Mouse (Mus musculus) left cerebral cortex, postnatal 14 days (tissue): ENCODE measurements around the gene Gpx1. TPM values are rescaled to one million over a fixed set of nuclear protein-coding genes. Genes with fewer than 3 reads are reported as not detected.

Experiments used
- DNase-seq, 2 experiments: peaks; one replicate each; pipeline ENCODE4 v3.0.0; 2021 to 2022; ENCODE audit warnings: low spot score in 2 of 2, mixed read lengths in 1 of 2
- intact Hi-C: fragments of 180-260 bp; cut with DNase I; formaldehyde crosslinking; loops from one replicate; pipeline ENCODE4 v1.15.1; 2025
- total RNA-seq, 2 experiments: library from RNA; stranded (reverse); gene quantifications; 2 replicates each; pipeline ENCODE4 v1.2.3; 2021

The Gpx1 gene
- total RNA-seq, 2 experiments from 2014 or later = 86.5 to 108 TPM

GRCm38 (mm10) chr9:108337848-108338550 lies 704 bp upstream of the Gpx1 start:
- intact Hi-C loops = no loop called here
- no peak for DNase-seq

DNA sequence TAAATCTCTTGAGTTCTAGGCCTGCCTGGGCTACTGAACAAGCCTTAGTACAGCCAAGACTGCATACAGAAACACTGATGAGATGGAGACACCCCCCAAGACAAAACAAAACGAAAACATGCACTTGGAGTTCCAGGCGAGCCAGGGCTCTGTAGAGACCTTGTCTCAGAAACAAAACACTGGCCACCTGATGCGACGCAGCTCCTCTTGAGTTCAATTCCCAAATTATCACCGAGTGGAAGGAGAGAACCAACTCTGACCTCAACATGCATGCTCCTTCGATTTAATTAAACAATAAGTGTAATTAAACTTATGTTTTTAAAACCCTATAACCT lies 185 bp upstream of the Gpx1 start:
- intact Hi-C loops = no loop called here
- DNase-seq = no peak

GRCm38 (mm10) chr9:108339886-108340257 lies 1.2 kb downstream of the Gpx1 start:
- intact Hi-C loops = no loop called here
- DNase-seq = peak in 1 of 2 experiments; percentile 15

GRCm38 (mm10) chr9:108340258-108341138 lies 1.8 kb downstream of the Gpx1 start:
- intact Hi-C loops = no loop called here
- DNase-seq = peak in 1 of 2 experiments; percentile 33

DNA sequence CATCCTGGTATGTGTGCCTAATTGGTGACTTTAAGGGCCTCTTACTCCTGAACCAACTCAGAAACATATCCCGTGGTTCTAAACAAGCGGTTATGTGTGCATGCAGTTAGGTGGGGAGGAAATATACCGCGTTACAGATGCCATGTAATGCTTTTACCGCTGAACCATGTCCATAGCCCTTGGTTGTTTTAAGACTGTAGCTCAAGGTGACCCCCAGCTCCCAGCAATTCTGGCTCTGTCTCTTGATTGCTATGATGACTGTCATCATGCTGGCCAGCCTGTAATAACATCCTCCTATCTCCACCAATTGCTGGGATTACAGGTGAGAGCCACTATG lies 2.4 kb downstream of the Gpx1 start:
- intact Hi-C loops = no loop called here
- DNase-seq = no peak

DNA sequence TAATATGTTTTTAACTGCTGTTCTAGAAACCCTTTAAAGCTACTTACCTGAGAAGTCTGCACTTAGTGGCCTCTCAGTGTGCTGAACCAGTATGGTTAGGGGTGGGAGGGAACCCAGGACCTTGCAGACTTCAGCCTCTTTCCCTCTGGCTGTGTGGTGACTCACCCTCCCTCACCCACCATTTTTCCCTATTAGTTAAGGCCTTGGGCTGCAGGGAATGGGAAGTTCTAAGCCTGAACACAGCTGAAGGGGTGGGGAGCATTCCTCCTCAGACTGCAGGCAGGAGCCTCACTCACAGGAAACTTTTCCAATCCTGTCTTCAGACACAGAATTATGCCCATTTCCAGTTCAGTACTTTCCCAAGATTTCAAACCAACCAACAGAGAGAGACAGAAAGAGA lies 3.1 kb downstream of the Gpx1 start:
- intact Hi-C loops = no loop called here
- DNase-seq = no peak

DNA sequence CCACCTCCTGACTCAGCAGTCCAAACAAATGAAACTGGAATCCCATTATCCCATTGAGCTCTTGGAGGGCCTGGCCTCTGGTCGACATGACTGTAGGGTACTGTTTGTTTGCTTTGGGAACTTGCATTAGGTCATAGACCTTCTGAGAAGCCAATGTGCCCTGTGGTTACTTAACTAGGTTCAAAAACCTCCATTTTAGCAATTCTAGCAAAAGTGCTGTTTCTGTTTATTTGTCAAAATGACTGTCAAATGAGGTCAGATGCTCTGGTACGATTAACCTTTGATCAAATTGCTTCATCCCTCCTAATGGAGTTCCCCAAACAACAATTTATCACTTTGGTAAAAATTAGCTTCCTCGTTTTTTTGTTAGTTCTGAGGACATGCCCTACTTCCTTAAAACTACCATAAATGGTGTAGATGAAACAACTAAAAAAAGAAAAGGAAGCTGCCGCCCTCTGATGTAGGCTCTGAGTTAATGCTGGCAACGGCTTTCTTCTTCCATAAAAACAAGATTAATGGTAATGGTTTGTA lies 3.7 kb downstream of the Gpx1 start:
- peak in 1 of 2 experiments; percentile 37 for DNase-seq
- intact Hi-C loops = no loop called here

- intact Hi-C loops = no loop called here
- DNase-seq = no peak
These were observed 4.6 kb downstream of the Gpx1 start for GRCm38 (mm10) chr9:108343331-108343730.

- DNase-seq = no peak
- intact Hi-C loops = no loop called here
These were observed 5.1 kb downstream of the Gpx1 start for GRCm38 (mm10) chr9:108343835-108344234.

GRCm38 (mm10) chr9:108344471-108344870 lies 5.8 kb downstream of the Gpx1 start:
- no peak for DNase-seq
- intact Hi-C loops = no loop called here

- intact Hi-C loops = loop anchor here (1.0 kb wide), 1 partner anchor 41 kb away; the partner anchor contains the start of genes Rhoa and Tcta
- no peak for DNase-seq
These were observed 8.3 kb downstream of the Gpx1 start for GRCm38 (mm10) chr9:108347024-108347423.

DNA sequence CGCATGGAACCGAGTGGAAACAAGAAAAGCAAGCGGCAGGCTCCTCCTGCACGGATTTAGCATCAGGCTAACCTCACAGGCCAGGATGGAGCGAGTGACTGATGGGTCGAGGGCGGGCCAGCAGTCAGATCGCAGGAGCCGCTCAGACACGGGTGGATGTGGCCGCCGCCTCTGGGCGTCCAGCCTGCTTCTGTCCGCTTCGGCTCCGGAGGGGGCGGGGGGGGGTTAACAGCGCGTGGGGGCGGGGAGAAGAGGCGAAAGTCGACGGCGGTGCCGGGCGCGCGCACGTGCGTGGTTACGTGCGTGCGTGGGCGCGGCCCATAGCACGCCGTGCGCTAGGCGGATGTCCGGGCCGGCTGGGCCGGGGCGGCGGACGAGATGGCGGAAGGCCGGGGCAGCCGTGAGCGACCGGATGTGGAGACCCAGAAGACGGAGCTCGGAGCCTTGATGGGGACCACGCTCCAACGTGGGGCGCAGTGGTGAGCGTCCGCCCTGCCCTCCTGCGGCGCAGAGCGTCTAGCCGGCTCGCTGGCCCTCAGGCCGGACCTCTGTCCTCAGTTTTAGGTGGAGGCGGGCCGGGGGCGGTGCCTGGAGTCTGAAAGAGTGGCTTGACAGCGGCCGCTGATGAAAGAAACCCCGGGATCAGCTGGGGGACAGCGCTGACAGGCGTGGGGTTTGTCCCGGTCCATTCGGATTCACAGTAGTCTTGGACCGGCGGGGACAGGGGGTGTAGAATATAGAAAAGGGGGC lies 9.0 kb downstream of the Gpx1 start, which contains the start of gene Usp4:
TSS of gene Usp4 (plus strand) at position 314 of the 750 bp plus-strand sequence.
- intact Hi-C loops = loop anchor here (1.0 kb wide), 1 partner anchor 41 kb away; the partner anchor contains the start of genes Rhoa and Tcta
- peak; percentile 89 to 90 for DNase-seq

- intact Hi-C loops = no loop called here
- DNase-seq = no peak
These were observed 9.6 kb downstream of the Gpx1 start for GRCm38 (mm10) chr9:108348290-108348680.

GRCm38 (mm10) chr9:108349727-108350126 lies 11.0 kb downstream of the Gpx1 start:
- intact Hi-C loops = no loop called here
- no peak for DNase-seq

DNA sequence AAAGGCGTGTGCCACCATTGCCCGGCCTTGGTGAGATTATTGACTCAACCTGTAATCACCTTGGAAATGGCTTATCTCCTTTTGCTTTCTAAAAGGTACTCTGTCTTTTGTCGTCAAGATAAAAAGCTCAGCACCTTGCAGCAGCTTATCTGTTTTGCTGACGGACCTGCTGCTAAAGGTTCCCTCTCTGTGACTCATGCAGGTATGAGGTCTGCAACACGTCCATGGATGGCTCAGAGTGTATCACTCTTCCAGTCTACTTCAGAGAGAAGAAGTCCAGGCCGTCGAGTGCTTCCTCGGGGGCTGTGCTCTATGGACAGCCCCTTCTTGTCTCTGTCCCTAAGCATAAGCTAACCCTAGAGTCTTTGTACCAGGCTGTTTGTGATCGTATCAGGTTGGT lies 39.5 kb downstream of the Gpx1 start:
- intact Hi-C loops = no loop called here

GRCm38 (mm10) chr9:108378736-108379135 lies 40.0 kb downstream of the Gpx1 start:
- intact Hi-C loops = no loop called here
- DNase-seq = no peak

More for the DNA sequence above, 39.5 kb downstream of the Gpx1 start:
- no peak for DNase-seq

- intact Hi-C loops = no loop called here
- no peak for DNase-seq
These were observed 40.6 kb downstream of the Gpx1 start for GRCm38 (mm10) chr9:108379294-108379693.

DNA sequence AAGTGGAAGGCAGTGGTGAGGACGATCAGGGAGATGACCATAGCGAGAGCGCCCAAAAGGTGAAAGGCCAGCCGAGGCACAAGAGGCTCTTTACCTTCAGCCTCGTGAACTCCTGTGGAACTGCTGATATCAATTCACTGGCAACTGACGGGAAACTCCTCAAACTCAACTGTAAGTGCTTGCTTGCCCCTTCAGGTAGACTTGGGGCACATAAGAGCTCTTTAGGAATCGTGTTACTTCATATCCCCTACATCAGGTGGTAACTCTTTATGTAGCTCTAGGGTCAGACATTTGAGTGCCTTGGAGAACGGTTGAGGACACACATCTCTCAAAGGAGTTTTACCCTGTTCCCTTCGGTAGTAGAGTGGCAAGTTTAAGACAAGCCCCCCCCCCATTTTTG lies 42.7 kb downstream of the Gpx1 start:
- DNase-seq = no peak
- intact Hi-C loops = no loop called here

DNA sequence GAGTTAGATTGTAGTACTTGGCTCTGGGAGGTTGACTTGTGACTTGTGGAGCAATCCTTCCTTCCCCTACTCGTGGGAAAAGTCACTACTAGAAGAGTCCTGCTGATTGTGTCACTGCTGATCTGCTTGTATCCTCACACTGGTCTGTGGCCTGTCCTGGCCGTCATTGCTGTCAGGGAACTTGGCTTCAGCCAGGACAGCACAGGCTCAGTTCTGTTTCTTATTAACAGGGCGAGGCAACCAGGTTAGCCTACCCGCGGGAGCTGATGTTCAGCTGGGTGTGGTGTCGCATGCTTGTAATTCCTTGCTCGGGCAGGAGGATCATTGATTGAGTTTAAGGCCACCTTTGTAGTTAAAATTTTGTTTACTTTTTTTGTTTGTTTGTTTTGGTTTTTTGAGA lies 46.3 kb downstream of the Gpx1 start:
- intact Hi-C loops = no loop called here
- no peak for DNase-seq

DNA sequence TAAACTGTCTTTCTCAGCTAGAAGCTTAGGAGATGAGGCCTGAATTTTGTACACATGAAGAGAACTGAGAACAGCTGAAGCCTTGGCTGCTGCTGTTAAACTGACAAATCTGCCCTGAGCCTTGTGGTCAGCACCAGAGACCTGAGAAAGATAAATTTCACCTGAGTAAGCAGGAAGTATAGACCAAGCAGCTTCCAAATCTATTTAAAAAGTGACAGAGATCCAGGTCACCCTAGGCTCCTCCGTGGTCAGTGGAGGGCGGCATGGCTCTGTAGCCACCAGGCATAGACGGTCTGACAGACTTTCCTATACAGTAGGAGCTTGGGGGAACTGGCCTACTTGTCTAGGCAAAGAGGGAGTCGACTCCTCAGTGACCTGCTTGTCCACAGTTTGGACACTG lies 48.1 kb downstream of the Gpx1 start:
- intact Hi-C loops = no loop called here
- no peak for DNase-seq
